Mouse (Mus musculus) MEL (cell line): ENCODE measurements around the gene Atf7ip.

Experiments used
- CHD2 ChIP-seq: IDR thresholded peaks from 2 replicates; pipeline ENCODE4 v1.6.1; 2011; ENCODE audit warnings: low read length, improper control_type of control experiment
- CTCF ChIP-seq, 3 experiments: IDR thresholded peaks in 2 of 3; conservative IDR thresholded peaks in 1 of 3; 2 replicates each; pipeline ENCODE4 v1.5.1; 2011 to 2012; ENCODE audit warnings: low read length in 3 of 3, low read depth in 2 of 3, mild to moderate bottlenecking in 2 of 3, improper control_type of control experiment in 1 of 3, inconsistent platforms in 1 of 3, mixed read lengths in 1 of 3, moderate library complexity in 1 of 3; ENCODE audit not compliant: control insufficient read depth in 1 of 3, insufficient read depth in 1 of 3, poor library complexity in 1 of 3, severe bottlenecking in 1 of 3
- E2F4 ChIP-seq: IDR thresholded peaks from 2 replicates; pipeline ENCODE4 v1.6.1; 2011; ENCODE audit warnings: low read depth, low read length, improper control_type of control experiment, borderline replicate concordance
- GATA1 ChIP-seq: IDR thresholded peaks from 2 replicates; pipeline ENCODE4 v1.6.1; 2011; ENCODE audit warnings: low read depth, low read length, improper control_type of control experiment
- HCFC1 ChIP-seq: IDR thresholded peaks from 2 replicates; pipeline ENCODE4 v1.6.1; 2012; ENCODE audit warnings: low read depth, mild to moderate bottlenecking, inconsistent platforms, low read length, improper control_type of control experiment, moderate library complexity
- MAFK ChIP-seq: IDR thresholded peaks from 2 replicates; pipeline ENCODE4 v1.6.1; 2011; ENCODE audit warnings: low read depth, mild to moderate bottlenecking, low read length, improper control_type of control experiment, borderline replicate concordance
- MAX ChIP-seq: IDR thresholded peaks from 2 replicates; pipeline ENCODE4 v1.6.1; 2011; ENCODE audit warnings: low read length, improper control_type of control experiment
- MXI1 ChIP-seq: IDR thresholded peaks from 2 replicates; pipeline ENCODE4 v1.6.1; 2011; ENCODE audit warnings: mild to moderate bottlenecking, low read depth, low read length, improper control_type of control experiment
- MYC ChIP-seq: IDR thresholded peaks from 2 replicates; pipeline ENCODE4 v1.6.1; 2011; ENCODE audit warnings: low read depth, mild to moderate bottlenecking, low read length, improper control_type of control experiment, moderate library complexity
- POLR2A ChIP-seq, 2 experiments: IDR thresholded peaks; 2 replicates each; pipeline ENCODE4 v1.6.1; 2011 to 2012; ENCODE audit warnings: low read length in 2 of 2, mild to moderate bottlenecking in 2 of 2, control low read depth in 1 of 2, improper control_type of control experiment in 1 of 2, low read depth in 1 of 2, moderate library complexity in 1 of 2; ENCODE audit not compliant: control insufficient read depth in 1 of 2, insufficient read depth in 1 of 2, poor library complexity in 1 of 2
- SIN3A ChIP-seq: IDR thresholded peaks from 2 replicates; pipeline ENCODE4 v1.6.1; 2012; ENCODE audit warnings: low read length, improper control_type of control experiment, inconsistent platforms
- UBTF ChIP-seq: IDR thresholded peaks from 2 replicates; pipeline ENCODE4 v1.6.1; 2012; ENCODE audit warnings: low read depth, mild to moderate bottlenecking, inconsistent platforms, low read length, improper control_type of control experiment, moderate library complexity, borderline replicate concordance; ENCODE audit not compliant: insufficient read depth
- USF1 ChIP-seq: IDR thresholded peaks from 2 replicates; pipeline ENCODE4 v1.6.1; 2014; ENCODE audit warnings: low read depth, mild to moderate bottlenecking, inconsistent platforms, low read length, improper control_type of control experiment, moderate library complexity
- ZNF384 ChIP-seq: IDR thresholded peaks from 2 replicates; pipeline ENCODE4 v1.6.1; 2012; ENCODE audit warnings: low read depth, mild to moderate bottlenecking, inconsistent platforms, low read length, improper control_type of control experiment

GRCm38 (mm10) chr6:136517221-136517620 is 11.3 kb downstream of the Atf7ip start:
- TF ChIP-seq GATA1 = no peak
- no peak for TF ChIP-seq MAFK
- TF ChIP-seq UBTF = no peak
- TF ChIP-seq USF1 = no peak
- TF ChIP-seq CHD2 = no peak
- no peak for TF ChIP-seq CTCF (IDR thresholded peaks at IDR 0.05 in 2 of 3, conservative IDR thresholded peaks at IDR 0.05 in 1 of 3; ENCODE audit: control insufficient read depth in 1 of 3, insufficient read depth in 1 of 3, low read depth in 2 of 3, low read length in 3 of 3, poor library complexity in 1 of 3, severe bottlenecking in 1 of 3)
- TF ChIP-seq HCFC1 = no peak
- no peak for TF ChIP-seq POLR2A (IDR thresholded peaks at IDR 0.05; ENCODE audit: control insufficient read depth in 1 of 2, insufficient read depth in 1 of 2, low read depth in 1 of 2, low read length in 2 of 2, poor library complexity in 1 of 2)
- no peak for TF ChIP-seq MYC
- no peak for TF ChIP-seq ZNF384
- no peak for TF ChIP-seq E2F4
- no peak for TF ChIP-seq MAX
- TF ChIP-seq SIN3A = no peak
- TF ChIP-seq MXI1 = no peak; the same call in 1 of the 2 replicates
